Mouse (Mus musculus) spleen, adult 2 months (tissue): ENCODE measurements around the gene Slf2.

Experiments used
- CTCF ChIP-seq: fragments of 200-500 bp; IDR thresholded peaks from 2 replicates; pipeline ENCODE4 v1.5.1; 2011; ENCODE audit warnings: mild to moderate bottlenecking, inconsistent platforms; ENCODE audit not compliant: insufficient read depth, insufficient read length, insufficient replicate concordance; ENCODE audit errors: extremely low read depth
- POLR2A ChIP-seq: fragments of 200-500 bp; IDR thresholded peaks from 2 replicates; pipeline ENCODE4 v1.6.1; 2011; ENCODE audit warnings: low read depth, low read length, inconsistent platforms

- TF ChIP-seq CTCF (no peak), POLR2A (no peak)
These were observed 87.0 kb downstream of the Slf2 start for GRCm38 (mm10) chr19:45017909-45018308.
